Mouse (Mus musculus): ENCODE measurements at regions not wholly inside any gene's neighbourhood (a gene's known extent, or its start where the extent isn't known, plus 50 kb on each side); places are given as distances from the start of the nearest gene placed in this dataset.

GRCm38 (mm10) chr4:22092551-22092950 lies 161.4 kb downstream of the Faxc start:
- Histone ChIP-seq H3K9ac (replicated peaks) (no peak overlapping the region), H3K27ac (ENCODE audit: low read depth) (no peak overlapping the region), H3K4me3 (ENCODE audit: low read depth, low read length) (no peak overlapping the region), H3K36me3 (replicated peaks; ENCODE audit: insufficient read depth, low read length) (no peaks in the 10 kb centered on the region), H3K27me3 (ENCODE audit: insufficient read depth, low read length) (no peaks in the 10 kb centered on the region), H3K4me2 (ENCODE audit: low read depth, low read length) (no peak overlapping the region), H3K4me1 (ENCODE audit: insufficient read depth) (no peaks in the 10 kb centered on the region), H3K9me3 (ENCODE audit: low read length) (no peaks in the 10 kb centered on the region)
- 74% methylated on average over 4 of the region's 4 CpGs for WGBS (ENCODE audit: insufficient replicate concordance)
- no peak for ATAC-seq
- TF ChIP-seq CTCF (IDR thresholded peaks at IDR 0.05; ENCODE audit: low read depth) (no peak), EP300 (IDR thresholded peaks at IDR 0.05; ENCODE audit: low read depth) (no peak)
- DNase-seq = no peak

- no peaks in the 10 kb centered on the region for H3K9me3 ChIP-seq (ENCODE audit: low read length)
- TF ChIP-seq CTCF (IDR thresholded peaks at IDR 0.05; ENCODE audit: low read depth) (no peak), EP300 (IDR thresholded peaks at IDR 0.05; ENCODE audit: low read depth) (no peak)
- no peak for ATAC-seq
- H3K4me2 ChIP-seq (ENCODE audit: low read depth, low read length) = no peak overlapping the region
- no peak overlapping the region for H3K9ac ChIP-seq (replicated peaks)
- no peaks in the 10 kb centered on the region for H3K27me3 ChIP-seq (ENCODE audit: insufficient read depth, low read length)
- DNase-seq = no peak
- no peaks in the 10 kb centered on the region for H3K36me3 ChIP-seq (replicated peaks; ENCODE audit: insufficient read depth, low read length)
- no peak overlapping the region for H3K27ac ChIP-seq (ENCODE audit: low read depth)
- no peak overlapping the region for H3K4me3 ChIP-seq (ENCODE audit: low read depth, low read length)
- H3K4me1 ChIP-seq (ENCODE audit: insufficient read depth) = no peaks in the 10 kb centered on the region
- WGBS (ENCODE audit: insufficient replicate concordance) = 41% methylated on average over 11 of the region's 11 CpGs
Measured at GRCm38 (mm10) chr4:22095257-22096031, 164.3 kb downstream of the Faxc start.

- H3K27ac ChIP-seq (ENCODE audit: low read depth) = no peak overlapping the region
- H3K4me1 ChIP-seq (ENCODE audit: insufficient read depth) = no peaks in the 10 kb centered on the region
- no peak for ATAC-seq
- no peaks in the 10 kb centered on the region for H3K36me3 ChIP-seq (replicated peaks; ENCODE audit: insufficient read depth, low read length)
- H3K9ac ChIP-seq (replicated peaks) = no peak overlapping the region
- 54% methylated on average over 9 of the region's 9 CpGs for WGBS (ENCODE audit: insufficient replicate concordance)
- H3K9me3 ChIP-seq (ENCODE audit: low read length) = no peaks in the 10 kb centered on the region
- TF ChIP-seq CTCF (IDR thresholded peaks at IDR 0.05; ENCODE audit: low read depth) (no peak), EP300 (IDR thresholded peaks at IDR 0.05; ENCODE audit: low read depth) (no peak)
- H3K4me3 ChIP-seq (ENCODE audit: low read depth, low read length) = no peak overlapping the region
- H3K4me2 ChIP-seq (ENCODE audit: low read depth, low read length) = no peak overlapping the region
- no peak for DNase-seq
- H3K27me3 ChIP-seq (ENCODE audit: insufficient read depth, low read length) = no peaks in the 10 kb centered on the region
Measured at GRCm38 (mm10) chr4:22098605-22099004, 167.5 kb downstream of the Faxc start.

- ATAC-seq (no peak), DNase-seq (no peak)
- Histone ChIP-seq H3K4me1 (ENCODE audit: insufficient read depth) (no peaks in the 10 kb centered on the region), H3K36me3 (replicated peaks; ENCODE audit: insufficient read depth, low read length) (no peaks in the 10 kb centered on the region), H3K27ac (ENCODE audit: low read depth) (no peak overlapping the region), H3K4me3 (ENCODE audit: low read depth, low read length) (no peak overlapping the region), H3K9me3 (ENCODE audit: low read length) (no peaks in the 10 kb centered on the region), H3K4me2 (ENCODE audit: low read depth, low read length) (no peak overlapping the region), H3K9ac (replicated peaks) (no peak overlapping the region), H3K27me3 (ENCODE audit: insufficient read depth, low read length) (no peaks in the 10 kb centered on the region)
- TF ChIP-seq CTCF (IDR thresholded peaks at IDR 0.05; ENCODE audit: low read depth) (no peak), EP300 (IDR thresholded peaks at IDR 0.05; ENCODE audit: low read depth) (no peak)
- WGBS (ENCODE audit: insufficient replicate concordance) = 69% methylated on average over 5 of the region's 5 CpGs
Measured at GRCm38 (mm10) chr4:22102478-22102877, 171.3 kb downstream of the Faxc start.

- TF ChIP-seq EP300 (IDR thresholded peaks at IDR 0.05; ENCODE audit: low read depth) (no peak), CTCF (IDR thresholded peaks at IDR 0.05; ENCODE audit: low read depth) (no peak)
- Histone ChIP-seq H3K27me3 (ENCODE audit: insufficient read depth, low read length) (no peaks in the 10 kb centered on the region), H3K4me3 (ENCODE audit: low read depth, low read length) (no peak overlapping the region), H3K4me2 (ENCODE audit: low read depth, low read length) (no peak overlapping the region), H3K4me1 (ENCODE audit: insufficient read depth) (no peaks in the 10 kb centered on the region), H3K9ac (replicated peaks) (no peak overlapping the region), H3K9me3 (ENCODE audit: low read length) (no peaks in the 10 kb centered on the region), H3K27ac (ENCODE audit: low read depth) (no peak overlapping the region), H3K36me3 (replicated peaks; ENCODE audit: insufficient read depth, low read length) (no peaks in the 10 kb centered on the region)
- no peak for DNase-seq
- ATAC-seq = no peak
- 74% methylated on average over 8 of the region's 8 CpGs for WGBS (ENCODE audit: insufficient replicate concordance)
Measured at GRCm38 (mm10) chr4:22103001-22103587, 172.0 kb downstream of the Faxc start.

GRCm38 (mm10) chr4:22106883-22107282 lies 175.8 kb downstream of the Faxc start:
- Histone ChIP-seq H3K27ac (ENCODE audit: low read depth) (no peak overlapping the region), H3K4me2 (ENCODE audit: low read depth, low read length) (no peak overlapping the region), H3K36me3 (replicated peaks; ENCODE audit: insufficient read depth, low read length) (no peaks in the 10 kb centered on the region), H3K27me3 (ENCODE audit: insufficient read depth, low read length) (no peaks in the 10 kb centered on the region), H3K4me1 (ENCODE audit: insufficient read depth) (no peaks in the 10 kb centered on the region), H3K4me3 (ENCODE audit: low read depth, low read length) (no peak overlapping the region), H3K9me3 (ENCODE audit: low read length) (no peaks in the 10 kb centered on the region), H3K9ac (replicated peaks) (no peak overlapping the region)
- WGBS (ENCODE audit: insufficient replicate concordance) = 73% methylated on average over 9 of the region's 9 CpGs
- no peak for TF ChIP-seq EP300 (IDR thresholded peaks at IDR 0.05; ENCODE audit: low read depth)
- no peak for TF ChIP-seq CTCF (IDR thresholded peaks at IDR 0.05; ENCODE audit: low read depth)
- no peak for ATAC-seq
- DNase-seq = no peak

Measured in liver, postnatal 0 days (tissue).